Mouse (Mus musculus) C2C12 (cell line): Measurements from ENCODE around the gene Bicra. TPM values are rescaled to one million over a fixed set of nuclear protein-coding genes. Genes with fewer than 3 reads are reported as not detected.

Experiments used
- H3K27me3 ChIP-seq: one replicate; pipeline ENCODE4 v1.6.1; 2011; ENCODE audit not compliant: control insufficient read depth, insufficient read depth, insufficient read length
- H3K36me3 ChIP-seq: one replicate; pipeline ENCODE4 v1.6.1; 2011; ENCODE audit not compliant: control insufficient read depth, insufficient read depth
- H3K4me3 ChIP-seq: one replicate; pipeline ENCODE4 v1.5.1; 2011; ENCODE audit warnings: mild to moderate bottlenecking, control low read depth; ENCODE audit not compliant: poor library complexity, insufficient read depth, severe bottlenecking
- H3K79me2 ChIP-seq: one replicate; pipeline ENCODE4 v1.6.1; 2011; ENCODE audit not compliant: control insufficient read depth, insufficient read depth
- H3K79me3 ChIP-seq: one replicate; pipeline ENCODE4 v1.6.1; 2011; ENCODE audit warnings: low read depth, control low read depth
- H3ac ChIP-seq: one replicate; pipeline ENCODE3; 2011; ENCODE audit warnings: low read depth; ENCODE audit not compliant: control insufficient read depth, insufficient read length
- CEBPB ChIP-seq: IDR thresholded peaks from one replicate; pipeline ENCODE4 v1.6.1; 2011; ENCODE audit warnings: low read depth, mild to moderate bottlenecking, control low read depth, moderate library complexity
- CTCF ChIP-seq: IDR thresholded peaks from one replicate; pipeline ENCODE4 v1.5.1; 2011; ENCODE audit not compliant: control insufficient read depth, insufficient read depth, insufficient read length
- FOSL1 ChIP-seq: IDR thresholded peaks from one replicate; pipeline ENCODE4 v1.8.0; 2011; ENCODE audit warnings: mild to moderate bottlenecking, low read length; ENCODE audit not compliant: poor library complexity, insufficient read depth, severe bottlenecking
- MAX ChIP-seq: IDR thresholded peaks from one replicate; pipeline ENCODE4 v1.6.1; 2011; ENCODE audit warnings: mild to moderate bottlenecking, control low read depth
- MYOD1 ChIP-seq: IDR thresholded peaks from one replicate; pipeline ENCODE4 v1.6.1; 2011; ENCODE audit warnings: low read depth; ENCODE audit not compliant: control insufficient read depth, insufficient read length
- MYOG ChIP-seq: IDR thresholded peaks from one replicate; pipeline ENCODE4 v1.6.1; 2011; ENCODE audit not compliant: control insufficient read depth, insufficient read length; ENCODE audit errors: extremely low read depth
- USF1 ChIP-seq: IDR thresholded peaks from one replicate; pipeline ENCODE4 v1.6.1; 2011; ENCODE audit warnings: low read depth, mild to moderate bottlenecking, control low read depth, moderate library complexity
- polyA plus RNA-seq: library from polyadenylated mRNA; unstranded; fragments of >200 nt; fragmentation: generic; extraction: Trizol; gene quantifications from one replicate; pipeline ENCODE4 v1.2.1, GENCODE M21; 2012; ENCODE audit warnings: missing spikeins

Gene Bicra
- polyA plus RNA-seq, 1 experiment = 4.3 TPM

- Histone ChIP-seq H3K79me2 (no peaks in the 10 kb centered on the region), H3K79me3 (peaks cover 2% of the 10 kb centered on the region), H3K36me3 (no peaks in the 10 kb centered on the region), H3K4me3 (no peak overlapping the region), H3ac (no peak overlapping the region), H3K27me3 (no peaks in the 10 kb centered on the region)
- TF ChIP-seq CTCF = no peak
- no peak for TF ChIP-seq MYOG
- TF ChIP-seq USF1 = no peak
- TF ChIP-seq MYOD1 = no peak
- no peak for TF ChIP-seq CEBPB
- TF ChIP-seq MAX = no peak
- no peak for TF ChIP-seq FOSL1
These were observed 64.9 kb downstream of the Bicra start for GRCm38 (mm10) chr7:15982729-15983407.

- no peaks in the 10 kb centered on the region for H3K36me3 ChIP-seq
- H3ac ChIP-seq = no peak overlapping the region
- H3K27me3 ChIP-seq = no peaks in the 10 kb centered on the region
- no peak for TF ChIP-seq CTCF
- TF ChIP-seq MAX = no peak
- no peak overlapping the region for H3K4me3 ChIP-seq
- H3K79me3 ChIP-seq = peaks cover 2% of the 10 kb centered on the region
- H3K79me2 ChIP-seq = no peaks in the 10 kb centered on the region
These were observed 66.2 kb downstream of the Bicra start for GRCm38 (mm10) chr7:15981538-15981937.

GRCm38 (mm10) chr7:15980246-15980645, 67.5 kb downstream of the Bicra start:
- H3K36me3 ChIP-seq = no peaks in the 10 kb centered on the region
- no peaks in the 10 kb centered on the region for H3K27me3 ChIP-seq
- H3K79me2 ChIP-seq = no peaks in the 10 kb centered on the region
- no peak overlapping the region for H3ac ChIP-seq
- no peak overlapping the region for H3K4me3 ChIP-seq
- H3K79me3 ChIP-seq = peaks cover 2% of the 10 kb centered on the region
- no peak for TF ChIP-seq CTCF
- TF ChIP-seq MYOG = no peak
- no peak for TF ChIP-seq USF1
- TF ChIP-seq MYOD1 = no peak
- no peak for TF ChIP-seq CEBPB

GRCm38 (mm10) chr7:15975904-15976303, 71.8 kb downstream of the Bicra start:
- no peaks in the 10 kb centered on the region for H3K36me3 ChIP-seq
- H3K27me3 ChIP-seq = no peaks in the 10 kb centered on the region
- no peaks in the 10 kb centered on the region for H3K79me2 ChIP-seq
- no peaks in the 10 kb centered on the region for H3K79me3 ChIP-seq
- H3ac ChIP-seq = no peak overlapping the region
- H3K4me3 ChIP-seq = no peak overlapping the region
- TF ChIP-seq CTCF (peak; percentile 67), USF1 (no peak)

- Histone ChIP-seq H3K36me3 (no peaks in the 10 kb centered on the region), H3K4me3 (no peak overlapping the region), H3K27me3 (no peaks in the 10 kb centered on the region), H3K79me2 (no peaks in the 10 kb centered on the region), H3K79me3 (no peaks in the 10 kb centered on the region), H3ac (no peak overlapping the region)
- TF ChIP-seq MYOD1 (no peak), MYOG (no peak), CEBPB (no peak), FOSL1 (no peak), CTCF (no peak), USF1 (no peak), MAX (no peak)
These were observed 72.3 kb downstream of the Bicra start for GRCm38 (mm10) chr7:15975451-15975850.

GRCm38 (mm10) chr7:15974712-15975111, 73.0 kb downstream of the Bicra start:
- no peaks in the 10 kb centered on the region for H3K36me3 ChIP-seq
- H3K79me2 ChIP-seq = no peaks in the 10 kb centered on the region
- no peak overlapping the region for H3K4me3 ChIP-seq
- TF ChIP-seq MAX (no peak), MYOG (no peak), USF1 (no peak), CTCF (peak; percentile 59)
- no peaks in the 10 kb centered on the region for H3K79me3 ChIP-seq
- no peaks in the 10 kb centered on the region for H3K27me3 ChIP-seq
- H3ac ChIP-seq = no peak overlapping the region
